Mouse (Mus musculus) heart, adult 18-20 months (tissue): ENCODE results near the gene Fbxo17. TPM values are rescaled to one million over a fixed set of nuclear protein-coding genes. Genes with fewer than 3 reads are reported as not detected.
A peak's percentile ranks its signal among the peaks of the same experiment; 100 is the strongest.
"Not testable (repeated sequence)": the region's sequence is repeated elsewhere in the genome, so short reads cannot be mapped to it uniquely, and the experiment has no call there.

Experiments used
- DNase-seq, 2 experiments: peaks; one replicate each; pipeline ENCODE4 v3.0.0; 2021 to 2022; ENCODE audit warnings: mixed read lengths in 1 of 2
- long read RNA-seq, 2 experiments: library from polyadenylated mRNA; stranded (forward); transcript quantifications; one replicate each; pipeline ENCODE4 v2.0.0; 2021
- total RNA-seq, 2 experiments: library from RNA; stranded (reverse); gene quantifications; 2 replicates each; pipeline ENCODE4 v1.2.3; 2021

Gene Fbxo17
- total RNA-seq, result under 1 TPM; 0.62 to 0.82 TPM
- long read RNA-seq, experiment 1, result 0 reads
- long read RNA-seq, experiment 2, partial matches to known transcripts, result 0 of 1 reads
- long read RNA-seq, experiment 2, other reads (novel, unspliced or antisense), result 1 of 1 reads

DNA sequence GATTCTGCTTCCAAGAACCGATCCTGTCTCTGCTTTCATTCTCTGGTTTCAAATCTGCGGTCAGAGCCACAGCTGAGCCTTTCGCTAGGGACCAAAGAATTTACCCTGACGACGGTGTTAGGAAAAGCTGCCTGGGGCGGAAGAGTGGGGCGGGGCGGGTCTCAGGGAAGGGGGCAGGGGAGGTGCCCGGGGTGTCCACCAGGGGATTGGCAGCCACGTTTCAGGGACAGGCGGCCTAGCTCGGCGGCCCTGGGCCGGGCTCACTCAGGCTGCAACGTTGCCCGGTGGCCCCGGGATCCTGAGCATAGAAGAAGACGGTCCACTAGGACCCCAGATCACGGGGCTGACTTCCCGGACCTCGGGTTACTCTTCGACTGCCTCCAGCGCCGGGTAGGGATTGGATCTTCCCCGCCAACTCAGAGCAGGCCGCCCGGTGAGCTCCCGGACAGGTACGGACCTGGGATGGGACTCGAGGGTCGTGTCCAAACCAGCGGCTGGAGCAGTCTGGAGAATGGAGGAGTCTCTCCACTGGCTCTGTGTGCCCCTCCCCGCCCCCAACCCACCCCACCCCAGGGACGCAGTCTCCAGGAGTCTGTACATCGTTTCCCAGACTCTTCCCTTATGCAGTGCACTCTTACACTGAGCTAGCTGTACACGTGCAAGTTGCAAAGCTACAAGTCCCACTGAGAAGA is at the start of gene Fbxo17:
Fbxo17 (plus strand) TSS at position 215 of the 692 bp plus-strand sequence.
- DNase-seq, result peak; percentile 52 to 62

DNA sequence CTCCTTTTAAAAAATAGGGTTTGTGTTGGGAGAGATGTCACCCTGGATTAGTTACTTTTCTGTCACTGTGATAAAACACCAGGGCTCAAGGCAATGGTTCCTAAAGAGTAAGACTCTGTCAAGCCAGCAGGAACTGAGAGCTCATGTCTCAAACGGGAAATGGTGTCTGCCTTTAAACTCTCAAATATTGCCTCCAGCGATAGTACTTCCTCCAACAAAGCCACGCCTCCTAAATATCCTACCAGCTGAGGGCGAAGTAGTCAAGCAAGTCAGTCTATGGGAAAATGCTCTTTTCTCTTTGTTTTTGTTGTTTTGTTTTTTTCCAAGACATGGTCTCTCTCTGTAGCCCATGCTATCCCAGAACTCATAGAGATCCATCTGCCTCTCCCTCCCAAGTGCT is 45.4 kb upstream of the Fbxo17 start:
- DNase-seq, result no peak

DNA sequence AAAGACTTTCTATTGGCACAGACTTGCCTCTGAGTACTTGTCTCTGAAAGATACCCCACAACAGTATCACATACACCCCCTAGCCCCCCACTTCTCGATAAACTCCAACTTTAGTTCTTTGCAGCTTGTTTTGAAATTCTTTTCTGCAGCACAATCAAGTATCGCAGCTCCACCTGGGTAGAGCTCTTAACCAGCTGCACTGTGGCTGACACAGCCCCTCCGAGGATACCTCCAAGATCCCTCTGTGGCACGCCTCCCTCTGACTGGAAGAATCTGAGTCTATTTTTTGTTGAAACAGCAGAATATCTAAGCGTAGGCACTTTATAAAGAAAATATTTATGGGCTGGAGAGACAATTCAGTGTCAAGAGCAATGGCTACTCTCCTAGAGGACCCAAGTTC is 44.3 kb upstream of the Fbxo17 start:
- DNase-seq, result no peak

DNA sequence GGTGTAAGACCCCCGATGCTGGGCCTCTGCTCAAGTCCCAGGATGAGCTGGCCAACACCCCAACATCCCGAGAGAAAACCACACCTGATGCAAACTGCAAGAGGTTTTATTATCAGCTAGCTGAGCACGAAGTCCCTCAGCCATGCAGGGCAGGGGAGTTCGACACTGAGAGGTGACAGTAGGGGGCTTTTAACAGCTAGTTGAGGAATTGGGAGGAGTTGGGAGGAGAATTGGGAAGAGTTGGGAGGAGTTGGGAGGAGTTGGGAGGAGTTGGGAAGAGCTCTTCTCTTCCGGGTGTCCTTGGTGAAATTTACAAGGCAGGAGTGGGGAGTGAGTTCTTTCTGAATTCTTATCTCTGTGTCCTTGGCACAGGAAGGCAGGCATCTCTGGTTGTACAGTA is 43.8 kb upstream of the Fbxo17 start:
- not testable (repeated sequence) for DNase-seq

DNA sequence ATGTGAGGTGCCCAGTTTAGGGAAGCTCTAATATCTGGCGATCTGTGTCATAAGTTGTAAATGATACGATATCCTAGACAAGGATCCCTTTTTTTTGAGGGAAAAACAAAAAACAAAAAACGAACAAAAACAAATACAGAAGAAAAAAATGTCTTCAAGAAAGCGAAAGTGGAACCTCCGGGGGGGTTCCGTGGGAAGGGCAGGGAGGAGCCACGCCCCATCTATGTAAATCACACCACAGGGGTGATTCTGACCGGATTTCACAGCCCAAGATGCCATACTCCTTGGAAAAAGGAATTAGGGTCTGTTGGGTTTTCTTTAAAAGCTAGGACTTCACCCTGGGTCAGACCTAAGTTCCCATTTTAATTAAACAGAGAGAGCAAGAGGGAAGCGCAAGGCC is 41.6 kb upstream of the Fbxo17 start:
- peak in 1 of 2 experiments; percentile 9 for DNase-seq

DNA sequence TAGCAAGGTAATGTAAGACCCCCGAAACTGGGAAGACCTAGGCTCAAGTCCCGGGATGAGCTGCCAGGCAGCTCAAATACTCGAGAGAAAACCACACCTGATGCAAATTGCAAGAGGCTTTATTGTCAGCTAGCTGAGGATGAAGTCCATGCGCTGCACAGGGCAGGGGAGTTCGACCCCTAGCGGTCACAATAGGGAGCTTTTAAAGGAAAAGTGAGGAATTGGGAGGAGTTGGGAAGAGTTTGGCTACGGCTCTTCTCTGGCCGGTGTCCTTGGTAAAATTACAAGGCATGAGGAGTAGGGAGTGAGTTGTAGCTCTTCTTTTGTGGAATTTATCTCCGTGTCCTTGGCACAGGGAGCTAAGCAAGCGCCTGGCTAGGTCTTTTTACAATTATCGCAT is 40.9 kb upstream of the Fbxo17 start:
- DNase-seq, result peak; percentile 24 to 27

DNA sequence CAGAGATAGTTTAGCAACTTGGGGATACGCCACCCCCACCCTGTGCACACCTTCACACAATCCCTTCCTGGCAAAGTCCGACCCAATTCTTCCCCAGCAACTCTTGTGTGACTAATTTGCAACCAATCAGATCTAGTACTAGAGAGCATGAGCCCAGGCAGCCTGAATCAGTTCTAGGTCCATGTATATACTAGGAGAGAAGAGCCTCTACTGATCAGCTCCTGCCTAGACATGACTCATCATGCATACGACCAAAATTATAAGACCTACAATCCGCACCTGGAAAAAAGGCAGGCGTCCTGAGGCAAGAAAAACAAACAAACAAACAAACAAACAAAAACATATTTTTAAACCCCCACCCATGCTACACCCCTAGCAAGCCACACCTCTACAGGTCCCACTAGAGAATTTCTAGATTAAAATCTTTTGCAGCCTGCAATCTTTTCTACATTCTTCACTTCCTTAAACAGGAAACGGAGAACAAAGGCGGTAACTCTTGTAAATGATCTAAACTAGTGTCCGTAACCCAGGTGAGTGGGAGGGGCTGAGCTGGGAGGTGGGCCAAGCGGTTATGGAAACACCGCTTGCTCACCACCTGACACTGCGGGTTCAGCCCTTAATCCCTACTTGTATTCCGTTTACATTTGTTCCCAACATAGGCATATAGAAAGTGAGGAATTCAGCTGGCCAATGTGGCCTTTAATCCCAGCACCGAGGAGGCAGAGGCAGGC is 39.6 kb upstream of the Fbxo17 start:
- no peak for DNase-seq

DNA sequence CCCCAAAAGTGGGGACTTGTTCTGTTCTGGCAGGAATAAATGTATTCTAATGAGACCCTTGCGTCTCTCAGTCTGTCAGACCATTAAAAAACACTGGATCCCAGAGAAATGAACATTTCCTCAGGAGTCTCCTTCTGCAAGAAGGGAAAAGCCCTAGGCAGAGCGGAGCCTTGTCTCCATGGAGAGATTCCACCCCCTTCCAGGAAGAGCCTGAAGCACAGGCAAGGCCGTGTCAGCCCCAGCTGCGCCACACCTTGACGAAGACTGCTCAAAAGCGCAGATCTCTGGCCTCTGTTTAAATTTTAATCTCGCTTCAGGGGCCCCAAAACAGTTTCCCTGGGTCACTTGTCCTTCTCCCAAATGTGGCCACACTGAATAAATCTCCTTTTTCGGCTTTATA is 39.0 kb upstream of the Fbxo17 start:
- DNase-seq, result no peak

DNA sequence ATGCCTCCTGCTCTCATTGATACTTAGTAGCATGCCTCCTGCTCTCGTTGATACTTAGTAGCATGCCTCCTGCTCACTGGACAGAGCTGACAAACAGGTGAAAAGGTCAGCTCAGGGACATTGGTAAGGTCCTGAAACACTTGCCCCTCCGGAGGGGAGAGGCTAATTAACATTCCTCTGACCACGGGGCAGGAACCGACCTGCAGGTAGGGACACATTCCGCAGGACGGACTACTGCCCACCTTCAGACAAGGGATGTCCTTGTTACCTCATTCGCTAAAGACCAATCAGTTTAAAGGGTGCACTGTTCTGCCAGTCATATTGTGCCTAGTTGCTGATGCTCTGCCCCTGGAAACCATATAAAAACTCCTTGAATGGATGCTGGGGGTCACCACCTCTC is 25.5 kb upstream of the Fbxo17 start:
- DNase-seq, result no peak

DNA sequence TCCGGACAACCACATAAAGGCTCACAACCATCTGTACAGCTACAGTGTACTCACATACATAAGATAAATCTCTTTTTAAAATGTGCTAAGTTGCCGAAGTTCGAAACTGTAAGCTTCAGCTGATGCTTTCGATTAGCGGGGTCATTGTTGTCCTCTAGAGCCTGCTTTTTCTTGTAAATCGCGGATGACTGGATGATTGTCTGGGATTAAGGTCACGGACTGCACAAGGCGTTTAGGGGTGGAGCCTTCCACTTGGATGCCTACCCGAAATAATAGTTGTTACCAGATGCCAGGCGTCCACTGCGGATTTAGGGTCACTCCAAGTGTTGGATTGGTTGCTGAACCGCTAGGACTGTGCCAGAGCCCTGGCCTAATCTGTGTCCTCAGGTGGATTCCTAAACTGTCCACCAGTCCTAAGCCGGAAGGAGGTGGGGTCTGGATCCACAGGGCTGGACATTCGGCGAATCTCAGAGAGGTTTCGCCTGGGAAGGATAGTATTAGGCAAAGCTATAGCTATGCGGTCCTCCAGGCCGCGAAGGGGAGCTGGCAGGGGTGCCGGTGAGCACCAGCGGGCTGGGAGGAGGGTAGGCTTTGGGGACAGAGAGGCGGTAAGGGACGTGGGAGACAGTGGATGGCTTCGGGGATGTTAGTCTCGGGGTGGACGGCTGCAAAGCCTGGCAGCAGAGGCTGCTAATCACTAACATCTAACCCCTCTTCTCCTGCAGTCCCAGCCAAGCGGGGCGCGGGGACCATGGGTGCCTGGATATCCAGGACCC is 23.9 kb upstream of the Fbxo17 start, which contains the start of gene Fbxo27:
Fbxo27 (plus strand) TSS at position 305 of the 776 bp plus-strand sequence.
- no peak for DNase-seq

DNA sequence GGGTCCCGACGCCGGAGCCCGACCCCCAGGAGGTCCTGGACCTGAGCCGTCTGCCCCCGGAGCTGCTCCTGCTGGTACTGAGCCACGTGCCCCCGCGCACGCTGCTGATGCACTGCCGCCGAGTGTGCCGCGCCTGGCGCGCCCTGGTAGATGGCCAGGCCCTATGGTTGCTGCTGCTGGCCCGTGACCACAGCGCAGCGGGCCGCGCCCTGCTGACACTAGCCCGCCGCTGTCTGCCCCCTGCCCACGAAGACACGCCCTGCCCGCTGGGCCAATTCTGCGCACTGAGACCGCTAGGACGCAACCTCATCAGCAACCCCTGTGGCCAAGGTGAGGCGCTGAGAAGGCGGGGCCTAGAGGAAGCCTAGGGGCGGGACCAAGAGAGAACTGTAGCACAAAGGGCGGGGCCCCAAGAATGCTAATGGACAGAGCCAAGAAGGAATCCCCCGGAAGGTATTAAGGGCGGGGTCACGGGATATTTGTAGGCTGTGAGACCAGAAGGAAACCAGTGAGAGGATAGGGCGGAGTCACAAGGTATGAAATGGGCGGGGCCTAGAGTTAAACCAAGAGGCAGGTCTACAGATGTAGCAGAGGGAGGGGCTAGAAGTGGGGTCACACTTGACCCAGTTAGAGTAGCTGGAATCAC is 23.2 kb upstream of the Fbxo17 start:
- peak; percentile 31 to 56 for DNase-seq

DNA sequence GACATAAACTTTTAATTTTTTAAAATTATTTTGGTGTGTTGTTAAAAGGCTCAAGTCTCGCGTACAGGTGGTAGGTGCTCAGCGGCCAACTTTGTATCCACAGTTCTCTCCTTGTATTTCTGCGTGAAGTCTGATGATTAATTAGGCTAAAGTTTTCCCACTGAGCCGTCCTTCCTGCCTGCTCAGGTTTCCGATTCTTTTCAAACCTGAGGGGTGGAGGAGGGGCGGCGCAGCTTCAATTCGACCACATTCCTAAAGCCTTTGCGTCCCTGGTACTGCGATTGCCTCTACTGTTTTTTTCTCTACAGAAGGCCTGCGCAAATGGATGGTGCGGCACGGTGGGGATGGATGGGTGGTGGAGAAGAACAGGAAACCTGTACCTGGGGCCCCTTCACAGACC is 22.2 kb upstream of the Fbxo17 start:
- no peak for DNase-seq

DNA sequence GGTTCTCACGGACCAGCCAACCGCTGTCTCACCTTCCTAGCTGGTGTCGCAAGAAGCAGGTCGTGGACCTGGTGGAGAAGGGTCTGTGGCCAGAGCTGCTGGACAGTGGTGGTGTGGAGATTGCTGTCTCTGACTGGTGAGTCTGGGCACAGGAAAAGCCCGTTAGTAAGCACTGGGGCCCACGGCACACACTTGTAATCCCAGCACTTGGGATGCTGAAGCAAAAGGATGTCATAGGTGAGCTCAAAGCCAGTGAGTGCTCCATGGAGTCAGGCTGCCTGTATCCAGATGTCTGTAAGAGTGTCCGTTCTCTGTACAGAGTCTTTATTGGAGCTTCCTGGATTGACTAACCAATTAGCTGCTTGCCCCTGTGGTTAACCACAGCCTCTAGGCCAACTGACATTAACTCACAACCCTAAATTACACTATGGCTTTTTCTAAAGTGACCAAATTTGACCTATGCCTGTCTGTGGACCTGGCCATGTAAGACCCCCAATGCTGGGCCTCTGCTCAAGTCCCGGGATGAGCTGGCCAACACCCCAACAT is 21.6 kb upstream of the Fbxo17 start:
- no peak for DNase-seq

DNA sequence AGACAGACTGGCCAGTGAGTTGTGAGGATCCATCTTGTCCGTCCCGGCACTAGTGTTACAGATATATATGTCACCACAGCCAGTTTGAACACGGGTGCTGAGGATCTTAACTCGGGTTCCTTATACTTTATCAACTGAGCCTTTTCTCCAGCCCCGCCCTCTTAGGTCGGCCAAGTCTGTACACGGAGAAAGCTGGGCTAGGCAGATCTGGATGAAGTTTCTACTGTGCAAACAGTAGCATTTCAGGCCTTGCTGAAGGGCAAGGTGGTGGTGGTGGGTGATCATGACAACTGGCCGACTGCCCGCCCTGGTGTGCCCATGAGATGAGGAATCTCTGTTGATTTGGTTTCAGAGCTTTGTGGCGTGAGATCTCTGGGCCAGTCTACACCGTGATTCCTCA is 19.3 kb upstream of the Fbxo17 start:
- no peak for DNase-seq

DNA sequence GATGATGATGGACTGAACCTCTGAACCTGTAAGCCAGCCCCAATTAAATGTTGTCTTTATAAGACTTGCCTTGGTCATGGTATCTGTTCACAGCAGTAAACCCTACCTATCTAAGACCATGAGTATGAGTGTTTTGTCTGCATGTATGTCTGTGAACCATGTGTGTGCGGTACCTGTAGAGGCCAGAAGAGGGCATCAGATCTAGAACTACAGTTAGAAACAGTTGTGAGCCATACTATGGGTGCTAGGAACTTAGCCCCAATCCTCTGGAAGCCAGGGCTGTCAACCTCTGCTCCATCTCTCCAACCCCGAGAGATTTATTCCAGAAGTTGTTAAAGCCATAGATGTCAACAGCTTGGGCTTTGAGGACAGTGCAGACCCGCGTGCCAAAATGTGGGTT is 16.3 kb upstream of the Fbxo17 start:
- no peak for DNase-seq

DNA sequence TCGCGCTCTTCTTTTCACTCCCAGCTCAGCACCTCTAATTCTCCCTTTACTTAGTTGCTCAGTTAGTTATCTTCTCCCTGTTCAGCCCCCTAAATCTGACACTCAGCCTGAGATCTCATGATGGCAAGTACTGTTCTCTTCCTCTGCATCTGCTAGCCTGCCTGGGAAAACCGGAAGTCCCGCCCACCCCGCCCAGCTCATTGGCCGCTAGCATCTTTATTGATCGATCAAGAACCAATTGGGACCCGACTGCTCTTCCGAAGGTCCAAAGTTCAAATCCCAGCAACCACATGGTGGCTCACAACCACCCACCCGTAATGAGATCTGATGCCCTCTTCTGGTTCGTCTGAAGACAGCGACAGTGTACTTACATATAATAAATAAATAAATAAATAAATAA is 15.3 kb upstream of the Fbxo17 start:
- not testable (repeated sequence) for DNase-seq

DNA sequence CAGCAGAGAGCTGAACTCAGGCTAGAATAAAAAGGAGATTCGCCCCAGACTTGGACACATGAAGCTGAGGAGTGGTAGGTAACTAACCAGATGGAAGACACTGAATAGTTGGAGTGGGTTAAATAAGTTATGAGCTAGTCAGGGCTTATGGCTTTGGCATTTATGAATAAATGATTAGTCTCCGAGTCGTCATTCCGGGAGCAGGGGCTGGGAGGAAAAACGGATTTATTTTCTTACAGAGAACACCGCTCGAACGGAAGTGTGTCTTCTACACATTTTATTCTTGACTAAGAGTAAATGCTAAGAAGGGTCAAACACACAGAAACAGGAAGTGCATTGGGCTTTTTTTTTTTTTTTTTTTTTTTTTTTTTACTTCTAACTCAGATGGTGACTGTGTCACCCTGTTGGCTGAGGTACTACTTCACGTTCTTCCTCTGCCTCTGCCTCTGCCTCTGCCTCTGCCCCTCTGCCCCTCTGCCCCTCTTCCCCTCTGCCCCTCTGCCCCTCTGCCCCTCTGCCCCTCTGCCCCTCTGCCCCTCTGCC is 13.9 kb upstream of the Fbxo17 start:
- DNase-seq, result no peak

DNA sequence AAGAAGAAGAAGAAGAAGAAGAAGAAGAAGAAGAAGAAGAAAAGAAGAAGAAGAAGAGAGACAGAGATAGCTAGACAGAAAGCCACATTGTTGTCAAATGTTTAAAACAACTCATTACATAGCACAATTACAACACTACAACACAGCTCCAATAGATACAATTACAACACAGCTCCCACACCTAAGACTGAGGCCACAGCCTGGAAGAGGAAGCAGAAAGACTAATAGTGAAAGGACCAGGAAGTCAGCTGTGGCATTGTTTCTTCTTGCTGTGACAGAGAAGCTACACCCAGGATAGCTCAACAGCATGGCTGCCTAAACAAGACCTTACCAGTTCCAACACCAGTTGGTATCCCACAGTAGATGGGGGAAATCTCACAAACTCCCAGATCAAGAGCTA is 7.2 kb upstream of the Fbxo17 start:
- no peak for DNase-seq

DNA sequence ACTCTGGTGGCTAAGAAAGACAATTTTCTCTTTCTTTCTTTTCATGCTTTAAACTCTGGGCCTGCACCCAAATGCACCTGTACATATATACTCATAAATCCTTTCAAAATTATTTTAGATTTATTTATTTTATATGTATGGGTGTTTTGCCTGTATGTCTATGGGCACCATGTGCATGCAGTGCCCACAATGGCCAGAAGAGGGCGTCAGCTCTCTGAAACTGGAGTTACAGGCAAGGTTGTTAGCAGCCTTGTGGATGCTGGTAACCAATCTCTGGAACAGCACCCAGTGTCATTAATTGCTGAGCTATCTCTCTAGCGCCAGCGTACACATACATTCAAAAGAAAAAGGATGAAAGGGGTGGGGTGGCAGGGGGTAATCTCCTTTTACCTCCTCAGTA is 5.6 kb upstream of the Fbxo17 start:
- DNase-seq, result no peak

DNA sequence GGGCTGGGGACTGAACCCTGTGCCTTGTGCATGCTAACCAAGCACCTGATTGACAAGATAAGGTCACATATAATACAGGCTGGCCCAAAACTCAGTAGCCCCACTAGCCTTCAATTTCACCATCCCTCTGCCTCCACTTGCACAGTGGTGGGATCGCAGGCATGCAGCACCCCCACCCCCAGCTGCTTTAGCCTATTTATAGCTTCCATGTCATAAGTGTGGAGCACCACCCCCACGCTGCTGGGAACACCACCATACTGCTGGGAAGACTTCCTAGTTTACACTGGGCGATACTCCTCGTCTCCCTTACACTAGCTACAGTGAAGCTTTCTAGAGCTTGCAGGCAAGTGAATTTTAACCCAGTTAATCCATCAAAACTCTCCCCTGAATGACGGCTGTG is 1.9 kb upstream of the Fbxo17 start:
- DNase-seq, result no peak

DNA sequence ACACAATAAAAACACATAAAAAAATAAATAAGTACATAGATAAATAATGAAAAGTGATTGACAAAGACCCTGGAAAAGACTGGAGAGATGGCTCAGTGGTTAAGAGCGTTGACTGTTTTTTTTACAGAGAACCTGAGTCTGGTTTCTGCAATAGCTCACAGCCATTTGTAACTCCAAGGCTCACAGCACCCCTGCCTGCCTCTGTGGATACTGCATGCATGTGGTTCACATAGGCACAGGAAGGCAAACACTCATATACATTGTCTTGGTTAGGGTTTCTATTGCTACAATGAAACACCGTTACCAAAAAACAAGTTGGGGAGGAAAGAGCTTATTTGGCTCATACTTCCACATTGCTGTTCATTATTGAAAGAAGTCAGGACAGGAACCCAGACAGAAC is 1.0 kb upstream of the Fbxo17 start:
- no peak for DNase-seq

DNA sequence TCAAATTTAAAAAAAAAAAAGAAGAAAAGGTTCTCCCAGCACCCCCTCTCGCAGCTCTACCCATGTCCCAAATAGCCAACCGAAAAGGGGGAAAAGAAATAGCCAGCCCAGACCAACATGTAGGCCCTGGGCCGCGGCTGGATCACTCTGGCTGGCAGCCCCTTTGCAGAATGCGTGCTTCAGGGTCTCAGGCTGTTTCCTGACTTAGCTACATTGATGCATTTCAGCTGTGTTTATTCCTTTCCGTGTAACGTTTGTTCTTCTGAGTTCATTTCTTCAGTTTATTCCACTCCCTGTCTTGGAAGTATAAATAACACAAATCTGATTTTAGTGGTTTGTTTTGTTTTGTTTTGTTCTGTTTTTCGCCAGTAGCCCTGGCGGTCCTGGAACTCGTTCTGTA is 1.1 kb downstream of the Fbxo17 start:
- no peak for DNase-seq
